Mouse (Mus musculus): Measurements from ENCODE around the gene Abcb8. TPM values are rescaled to one million over a fixed set of nuclear protein-coding genes. Genes with fewer than 3 reads are reported as not detected.

Abcb8 gene
- polyA plus RNA-seq, 1 experiment from 2014 or later = 52.5 TPM

DNA sequence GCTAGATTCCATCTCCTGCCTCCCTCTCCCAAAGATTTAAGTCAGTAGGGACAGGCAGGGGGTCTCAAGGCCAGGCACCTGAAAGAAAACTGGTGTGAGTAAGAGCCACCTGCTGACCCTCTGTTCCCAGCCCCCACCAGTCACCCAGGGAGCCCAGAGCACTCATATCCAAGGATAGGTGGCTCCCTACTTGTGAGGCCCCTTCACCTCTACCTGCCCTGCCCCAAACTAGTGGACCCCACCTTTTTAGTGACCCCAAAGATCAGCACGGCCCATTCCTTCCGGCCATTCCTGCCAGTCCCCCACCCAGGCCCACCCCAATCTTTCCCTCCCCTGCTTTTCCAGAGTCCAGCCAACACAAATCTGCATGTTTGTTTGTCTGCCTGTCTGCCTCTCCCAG lies 30.0 kb upstream of the Abcb8 start:
- no peak overlapping the region for H3K4me2 ChIP-seq (replicated peaks; ENCODE audit: low read depth, low read length)
- H3K4me1 ChIP-seq (ENCODE audit: control insufficient read depth, insufficient read depth, low read length) = no peaks in the 10 kb centered on the region
- no peaks in the 10 kb centered on the region for H3K9me3 ChIP-seq (ENCODE audit: control insufficient read depth, low read depth, low read length)
- H3K9ac ChIP-seq (replicated peaks; ENCODE audit: low read depth, low read length) = no peak overlapping the region
- WGBS = 70% methylated on average over 2 of the region's 2 CpGs
- no peak for ATAC-seq (ENCODE audit: insufficient number of reproducible peaks, insufficient read depth, low FRiP score, low read depth)
- H3K27me3 ChIP-seq (ENCODE audit: control insufficient read depth, insufficient read depth, low read length) = no peaks in the 10 kb centered on the region
- no peaks in the 10 kb centered on the region for H3K36me3 ChIP-seq (ENCODE audit: control insufficient read depth, insufficient read depth, low read length)
- H3K27ac ChIP-seq (ENCODE audit: low read length) = no peak overlapping the region
- no peak overlapping the region for H3K4me3 ChIP-seq (ENCODE audit: low read depth, low read length)

DNA sequence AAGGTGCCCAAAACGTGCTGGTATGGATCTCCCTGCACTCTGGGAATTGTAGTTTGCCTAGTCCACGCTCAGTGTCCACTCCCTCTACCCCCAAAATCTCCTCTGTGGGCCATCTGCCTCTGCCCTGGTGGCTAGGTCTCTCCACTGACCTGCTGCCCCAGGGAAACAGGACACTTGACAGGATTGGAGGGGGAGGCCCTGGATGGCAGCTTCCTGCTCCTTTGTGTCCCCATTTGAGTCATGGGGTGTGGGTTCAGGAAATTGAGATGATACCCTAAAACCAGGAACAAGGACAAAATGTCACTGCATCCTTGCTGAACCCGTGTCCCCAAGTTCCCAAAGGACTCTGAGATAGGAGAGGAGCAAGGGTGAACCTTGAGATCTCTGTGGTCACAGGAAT lies 29.4 kb upstream of the Abcb8 start:
- ATAC-seq (ENCODE audit: insufficient number of reproducible peaks, insufficient read depth, low FRiP score, low read depth) = no peak

DNA sequence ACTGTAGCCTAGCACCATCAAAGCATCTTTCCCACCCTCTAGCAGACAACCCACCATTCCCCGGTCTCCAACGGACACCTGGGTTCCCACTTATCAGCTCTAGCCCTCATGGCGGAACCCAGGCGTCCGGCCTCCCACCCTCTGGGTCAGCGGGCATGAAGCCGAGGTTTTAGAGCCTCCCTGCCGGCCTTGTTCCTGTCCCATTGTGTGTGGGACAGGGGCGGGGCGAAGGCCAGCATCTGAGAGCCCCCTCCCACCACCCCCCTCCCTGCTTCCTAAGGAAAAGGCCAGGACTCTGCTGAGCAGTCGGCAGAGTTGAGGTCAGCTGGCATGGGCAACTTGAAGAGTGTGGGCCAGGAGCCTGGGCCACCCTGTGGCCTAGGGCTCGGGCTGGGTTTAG lies 29.0 kb upstream of the Abcb8 start, which contains the start of gene Nos3:
Gene Nos3 (plus strand): TSS at position 303 of the 400 bp plus-strand sequence.
- ATAC-seq (ENCODE audit: insufficient number of reproducible peaks, insufficient read depth, low FRiP score, low read depth) = no peak
- Histone ChIP-seq H3K4me3 (ENCODE audit: low read depth, low read length) (no peak within 1 kb of the TSS), H3K4me2 (replicated peaks; ENCODE audit: low read depth, low read length) (no peak within 1 kb of the TSS), H3K9me3 (ENCODE audit: control insufficient read depth, low read depth, low read length) (no peaks in the 10 kb centered on the region), H3K4me1 (ENCODE audit: control insufficient read depth, insufficient read depth, low read length) (no peaks in the 10 kb centered on the region), H3K27me3 (ENCODE audit: control insufficient read depth, insufficient read depth, low read length) (no peaks in the 10 kb centered on the region), H3K9ac (replicated peaks; ENCODE audit: low read depth, low read length) (no peak within 1 kb of the TSS), H3K27ac (ENCODE audit: low read length) (no peak within 1 kb of the TSS), H3K36me3 (ENCODE audit: control insufficient read depth, insufficient read depth, low read length) (no peaks in the 10 kb centered on the region)
- 56% methylated on average over 12 of the region's 12 CpGs for WGBS

More for the DNA sequence above, 29.4 kb upstream of the Abcb8 start:
- 60% methylated on average over 3 of the region's 3 CpGs for WGBS
- no peaks in the 10 kb centered on the region for H3K27me3 ChIP-seq (ENCODE audit: control insufficient read depth, insufficient read depth, low read length)
- H3K36me3 ChIP-seq (ENCODE audit: control insufficient read depth, insufficient read depth, low read length) = no peaks in the 10 kb centered on the region
- no peaks in the 10 kb centered on the region for H3K4me1 ChIP-seq (ENCODE audit: control insufficient read depth, insufficient read depth, low read length)
- H3K9ac ChIP-seq (replicated peaks; ENCODE audit: low read depth, low read length) = no peak overlapping the region
- H3K27ac ChIP-seq (ENCODE audit: low read length) = no peak overlapping the region
- H3K4me3 ChIP-seq (ENCODE audit: low read depth, low read length) = no peak overlapping the region
- no peak overlapping the region for H3K4me2 ChIP-seq (replicated peaks; ENCODE audit: low read depth, low read length)
- H3K9me3 ChIP-seq (ENCODE audit: control insufficient read depth, low read depth, low read length) = no peaks in the 10 kb centered on the region

DNA sequence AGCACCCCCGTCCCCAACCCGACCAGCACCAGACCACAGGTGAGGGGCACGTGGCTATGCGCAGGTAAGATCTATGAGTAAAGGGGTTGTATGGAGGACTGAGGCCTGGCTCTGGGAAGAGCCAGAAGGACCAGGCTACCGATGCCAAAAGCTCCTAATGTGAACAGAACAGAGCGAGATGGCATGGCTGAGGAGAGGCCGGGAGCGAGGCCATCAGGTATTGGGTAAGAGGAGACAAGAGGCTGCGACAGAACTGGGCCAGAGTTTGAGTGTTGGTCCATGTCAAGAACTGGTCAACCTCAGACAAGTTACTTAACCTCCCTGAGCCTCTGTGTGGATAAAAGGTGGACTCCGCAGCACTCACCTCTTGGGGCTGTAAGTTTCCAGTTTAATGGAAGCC lies 28.5 kb upstream of the Abcb8 start:
- H3K4me2 ChIP-seq (replicated peaks; ENCODE audit: low read depth, low read length) = no peak overlapping the region
- H3K27me3 ChIP-seq (ENCODE audit: control insufficient read depth, insufficient read depth, low read length) = no peaks in the 10 kb centered on the region
- WGBS = 84% methylated on average over 10 of the region's 10 CpGs
- no peaks in the 10 kb centered on the region for H3K36me3 ChIP-seq (ENCODE audit: control insufficient read depth, insufficient read depth, low read length)
- ATAC-seq (ENCODE audit: insufficient number of reproducible peaks, insufficient read depth, low FRiP score, low read depth) = no peak
- H3K9ac ChIP-seq (replicated peaks; ENCODE audit: low read depth, low read length) = no peak overlapping the region
- H3K4me1 ChIP-seq (ENCODE audit: control insufficient read depth, insufficient read depth, low read length) = no peaks in the 10 kb centered on the region
- no peak overlapping the region for H3K4me3 ChIP-seq (ENCODE audit: low read depth, low read length)
- no peak overlapping the region for H3K27ac ChIP-seq (ENCODE audit: low read length)
- no peaks in the 10 kb centered on the region for H3K9me3 ChIP-seq (ENCODE audit: control insufficient read depth, low read depth, low read length)

DNA sequence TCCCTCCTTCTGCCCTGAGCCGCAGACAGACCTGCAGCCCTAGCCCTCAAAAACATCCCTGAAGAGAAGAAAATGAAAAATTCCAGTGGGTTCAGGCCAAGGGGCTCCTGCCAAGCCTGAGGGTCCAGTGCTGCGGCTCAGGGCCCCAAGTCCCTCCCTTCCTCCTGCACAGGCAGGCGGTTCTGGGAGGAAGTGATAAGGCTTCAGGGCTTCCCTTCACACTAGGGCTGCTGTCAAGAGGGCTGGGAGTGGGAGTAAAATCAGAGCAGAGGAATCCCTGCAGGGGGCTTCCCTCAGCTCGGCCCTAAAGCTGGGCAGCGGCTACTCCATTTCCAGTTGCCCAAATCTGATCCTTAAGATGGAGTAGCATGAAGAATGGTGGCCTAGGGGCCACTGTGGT lies 27.9 kb upstream of the Abcb8 start:
- Histone ChIP-seq H3K27me3 (ENCODE audit: control insufficient read depth, insufficient read depth, low read length) (no peaks in the 10 kb centered on the region), H3K4me2 (replicated peaks; ENCODE audit: low read depth, low read length) (no peak overlapping the region), H3K4me1 (ENCODE audit: control insufficient read depth, insufficient read depth, low read length) (no peaks in the 10 kb centered on the region), H3K9ac (replicated peaks; ENCODE audit: low read depth, low read length) (no peak overlapping the region), H3K4me3 (ENCODE audit: low read depth, low read length) (no peak overlapping the region), H3K27ac (ENCODE audit: low read length) (no peak overlapping the region), H3K36me3 (ENCODE audit: control insufficient read depth, insufficient read depth, low read length) (no peaks in the 10 kb centered on the region), H3K9me3 (ENCODE audit: control insufficient read depth, low read depth, low read length) (no peaks in the 10 kb centered on the region)
- ATAC-seq (ENCODE audit: insufficient number of reproducible peaks, insufficient read depth, low FRiP score, low read depth) = no peak
- 39% methylated on average over 5 of the region's 5 CpGs for WGBS

DNA sequence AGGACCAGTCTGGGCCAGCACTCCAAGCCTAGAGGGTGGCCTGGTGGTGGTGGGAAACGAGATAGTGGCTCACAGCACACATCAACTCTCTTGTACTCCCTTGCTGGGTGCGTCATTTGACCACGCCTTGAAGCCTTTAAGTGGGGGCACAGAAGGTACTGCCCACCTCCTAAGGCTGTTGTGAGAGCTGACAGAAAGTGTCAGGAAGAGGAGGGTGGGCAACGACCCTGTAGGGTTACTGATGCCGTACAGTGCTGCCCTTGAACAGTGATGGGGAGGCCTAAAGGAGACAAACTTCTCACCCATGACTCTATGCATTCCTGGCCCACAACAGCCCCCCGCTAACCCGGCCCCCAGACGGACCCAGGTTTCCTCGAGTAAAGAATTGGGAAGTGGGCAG lies 27.0 kb upstream of the Abcb8 start:
- H3K27me3 ChIP-seq (ENCODE audit: control insufficient read depth, insufficient read depth, low read length) = no peaks in the 10 kb centered on the region
- no peak for ATAC-seq (ENCODE audit: insufficient number of reproducible peaks, insufficient read depth, low FRiP score, low read depth)
- H3K36me3 ChIP-seq (ENCODE audit: control insufficient read depth, insufficient read depth, low read length) = no peaks in the 10 kb centered on the region
- no peak overlapping the region for H3K9ac ChIP-seq (replicated peaks; ENCODE audit: low read depth, low read length)
- H3K4me3 ChIP-seq (ENCODE audit: low read depth, low read length) = no peak overlapping the region
- H3K4me1 ChIP-seq (ENCODE audit: control insufficient read depth, insufficient read depth, low read length) = no peaks in the 10 kb centered on the region
- H3K4me2 ChIP-seq (replicated peaks; ENCODE audit: low read depth, low read length) = no peak overlapping the region
- no peak overlapping the region for H3K27ac ChIP-seq (ENCODE audit: low read length)
- no peaks in the 10 kb centered on the region for H3K9me3 ChIP-seq (ENCODE audit: control insufficient read depth, low read depth, low read length)
- WGBS = 86% methylated on average over 9 of the region's 9 CpGs

DNA sequence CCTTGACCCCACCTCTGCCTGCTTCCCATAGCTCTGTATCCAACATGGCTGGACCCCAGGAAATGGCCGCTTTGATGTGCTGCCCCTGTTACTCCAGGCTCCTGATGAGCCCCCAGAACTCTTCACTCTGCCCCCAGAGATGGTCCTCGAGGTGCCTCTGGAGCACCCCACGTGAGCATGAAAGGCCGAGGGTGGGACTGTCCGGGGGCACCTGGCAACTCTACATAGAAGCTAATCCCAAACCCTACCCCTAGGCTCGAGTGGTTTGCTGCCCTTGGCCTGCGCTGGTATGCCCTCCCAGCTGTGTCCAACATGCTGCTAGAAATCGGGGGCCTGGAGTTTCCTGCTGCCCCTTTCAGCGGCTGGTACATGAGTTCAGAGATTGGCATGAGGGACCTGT lies 23.7 kb upstream of the Abcb8 start:
- H3K4me3 ChIP-seq (ENCODE audit: low read depth, low read length) = no peak overlapping the region
- 81% methylated on average over 9 of the region's 9 CpGs for WGBS
- no peak for ATAC-seq (ENCODE audit: insufficient number of reproducible peaks, insufficient read depth, low FRiP score, low read depth)
- H3K9me3 ChIP-seq (ENCODE audit: control insufficient read depth, low read depth, low read length) = no peaks in the 10 kb centered on the region
- no peak overlapping the region for H3K27ac ChIP-seq (ENCODE audit: low read length)
- no peak overlapping the region for H3K9ac ChIP-seq (replicated peaks; ENCODE audit: low read depth, low read length)
- no peaks in the 10 kb centered on the region for H3K27me3 ChIP-seq (ENCODE audit: control insufficient read depth, insufficient read depth, low read length)
- H3K36me3 ChIP-seq (ENCODE audit: control insufficient read depth, insufficient read depth, low read length) = no peaks in the 10 kb centered on the region
- H3K4me1 ChIP-seq (ENCODE audit: control insufficient read depth, insufficient read depth, low read length) = peaks cover 6% of the 10 kb centered on the region
- no peak overlapping the region for H3K4me2 ChIP-seq (replicated peaks; ENCODE audit: low read depth, low read length)

DNA sequence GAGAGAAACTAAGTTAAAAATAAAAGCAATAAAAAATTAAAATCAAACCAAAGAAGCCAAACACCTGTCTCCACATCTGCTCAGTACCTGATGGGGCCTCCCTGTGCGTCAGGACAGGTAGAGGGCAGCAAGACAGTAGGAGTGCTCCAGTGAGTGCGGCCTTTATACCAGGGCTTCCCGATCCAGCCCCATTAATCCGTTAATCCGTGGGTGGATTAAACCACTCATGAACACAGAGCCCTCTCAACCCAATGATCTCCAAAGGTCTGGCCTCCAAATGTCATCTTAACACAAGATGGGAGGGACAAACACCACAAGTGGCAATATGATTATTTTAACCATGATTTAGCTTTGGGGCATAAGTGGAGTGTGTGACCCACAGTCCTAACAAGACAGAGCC lies 19.7 kb upstream of the Abcb8 start:
- H3K27me3 ChIP-seq (ENCODE audit: control insufficient read depth, insufficient read depth, low read length) = no peaks in the 10 kb centered on the region
- no peak overlapping the region for H3K27ac ChIP-seq (ENCODE audit: low read length)
- no peak overlapping the region for H3K9ac ChIP-seq (replicated peaks; ENCODE audit: low read depth, low read length)
- H3K9me3 ChIP-seq (ENCODE audit: control insufficient read depth, low read depth, low read length) = no peaks in the 10 kb centered on the region
- no peak overlapping the region for H3K4me2 ChIP-seq (replicated peaks; ENCODE audit: low read depth, low read length)
- no peak for ATAC-seq (ENCODE audit: insufficient number of reproducible peaks, insufficient read depth, low FRiP score, low read depth)
- H3K36me3 ChIP-seq (ENCODE audit: control insufficient read depth, insufficient read depth, low read length) = no peaks in the 10 kb centered on the region
- no peak overlapping the region for H3K4me3 ChIP-seq (ENCODE audit: low read depth, low read length)
- 68% methylated on average over 5 of the region's 5 CpGs for WGBS
- H3K4me1 ChIP-seq (ENCODE audit: control insufficient read depth, insufficient read depth, low read length) = peaks cover 9% of the 10 kb centered on the region

DNA sequence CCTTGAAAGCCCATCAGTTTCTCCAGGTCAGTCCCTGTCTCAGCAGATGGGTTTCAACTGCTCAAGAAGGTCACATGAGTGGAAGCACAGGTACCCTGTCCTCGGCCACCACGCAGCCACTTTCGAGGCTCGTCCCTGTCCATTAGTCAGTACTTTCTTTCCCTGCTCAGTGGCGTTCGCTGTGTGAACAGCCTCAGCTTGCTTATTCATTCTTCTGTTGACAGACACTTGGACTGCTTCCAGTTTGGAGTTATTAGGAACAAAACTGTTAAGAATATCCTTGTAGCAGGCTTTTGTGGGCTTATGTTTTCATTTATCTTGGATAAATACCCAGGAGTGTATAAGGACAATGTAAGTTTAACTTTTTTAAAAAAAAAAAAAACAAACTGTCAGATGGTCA lies 19.2 kb upstream of the Abcb8 start:
- no peak overlapping the region for H3K27ac ChIP-seq (ENCODE audit: low read length)
- H3K36me3 ChIP-seq (ENCODE audit: control insufficient read depth, insufficient read depth, low read length) = no peaks in the 10 kb centered on the region
- no peaks in the 10 kb centered on the region for H3K27me3 ChIP-seq (ENCODE audit: control insufficient read depth, insufficient read depth, low read length)
- peaks cover 9% of the 10 kb centered on the region for H3K4me1 ChIP-seq (ENCODE audit: control insufficient read depth, insufficient read depth, low read length)
- ATAC-seq (ENCODE audit: insufficient number of reproducible peaks, insufficient read depth, low FRiP score, low read depth) = no peak
- H3K9me3 ChIP-seq (ENCODE audit: control insufficient read depth, low read depth, low read length) = no peaks in the 10 kb centered on the region
- WGBS = 20% methylated on average over 6 of the region's 6 CpGs
- H3K9ac ChIP-seq (replicated peaks; ENCODE audit: low read depth, low read length) = no peak overlapping the region
- H3K4me2 ChIP-seq (replicated peaks; ENCODE audit: low read depth, low read length) = no peak overlapping the region
- H3K4me3 ChIP-seq (ENCODE audit: low read depth, low read length) = no peak overlapping the region

Data from stomach, embryonic 14.5 days (tissue).